In genomic region chrX:140520146-140521102, GRCm38 (mm10) we compare ENCODE assay signal across 8 mouse cellular contexts.
A peak's percentile ranks its signal among the peaks of the same experiment; 100 is the strongest.
DNase-seq lines count a peak whose midpoint lies in the region; ATAC-seq and TF ChIP-seq lines count a peak whose summit lies in the region.

No protein-coding gene starts in this region.

- TF ChIP-seq EP300 in liver, postnatal 0 days (IDR thresholded peaks at IDR 0.05; ENCODE audit: low read depth), result peak; percentile 57; the same call in 1 of the 2 replicates

- H3K9ac ChIP-seq in forebrain, embryonic 11.5 days (ENCODE audit: low read length), result no peak overlapping the region
- peak overlapping the region; percentile 57 for H3K9ac ChIP-seq in heart, embryonic 16.5 days (ENCODE audit: low read length)
- peak overlapping the region; percentile 30 for H3K9ac ChIP-seq in liver, postnatal 0 days (replicated peaks)
- no peak overlapping the region for H3K9ac ChIP-seq in neural tube, embryonic 13.5 days

- 25% methylated on average over 25 of the region's 25 CpGs for WGBS in forebrain, embryonic 11.5 days
- 21% methylated on average over 25 of the region's 25 CpGs for WGBS in heart, embryonic 16.5 days
- 24% methylated on average over 24 of the region's 25 CpGs for WGBS in liver, postnatal 0 days (ENCODE audit: insufficient replicate concordance)
- WGBS in neural tube, embryonic 13.5 days, result 26% methylated on average over 25 of the region's 25 CpGs

- H3K4me2 ChIP-seq in forebrain, embryonic 11.5 days (ENCODE audit: low read depth, low read length, severe bottlenecking), result peak overlapping the region; percentile 42
- peak overlapping the region; percentile 68 for H3K4me2 ChIP-seq in heart, embryonic 16.5 days (ENCODE audit: low read depth, low read length)
- peak overlapping the region; percentile 64 for H3K4me2 ChIP-seq in liver, postnatal 0 days (ENCODE audit: low read depth, low read length)
- peak overlapping the region; percentile 47 for H3K4me2 ChIP-seq in neural tube, embryonic 13.5 days

- peak; percentile 84 for DNase-seq in c-Kit-positive CD71-positive TER-119-negative erythroid progenitor cells, embryonic 14.5 days (ENCODE audit: low read depth)
- DNase-seq in forebrain, embryonic 11.5 days (ENCODE audit: low spot score), result peak; percentile 81
- DNase-seq in kidney, postnatal 36 days, result peak; percentile 96 to 98
- DNase-seq in liver, postnatal 0 days, result peak; percentile 90
- peak; percentile 39 for DNase-seq in telencephalon, adult 2 months (ENCODE audit: low read depth, low spot score)

- peak; percentile 98 for ATAC-seq in CD4-positive, CD25-positive, alpha-beta regulatory T cell, adult 4 months
- peak; percentile 94 for ATAC-seq in forebrain, embryonic 11.5 days (replicated peaks; ENCODE audit: low FRiP score)
- peak; percentile 99 for ATAC-seq in heart, embryonic 16.5 days (replicated peaks; ENCODE audit: extremely low read depth, insufficient read depth, low FRiP score)
- ATAC-seq in liver, postnatal 0 days, result peak; percentile 98
- peak; percentile 89 for ATAC-seq in neural tube, embryonic 13.5 days (ENCODE audit: low read depth)

- TF ChIP-seq CTCF in liver, postnatal 0 days (IDR thresholded peaks at IDR 0.05; ENCODE audit: low read depth), result no peak

- H3K36me3 ChIP-seq in forebrain, embryonic 11.5 days (ENCODE audit: control insufficient read depth, insufficient read depth, low read length), result no peaks in the 10 kb centered on the region
- H3K36me3 ChIP-seq in heart, embryonic 16.5 days (ENCODE audit: control insufficient read depth, insufficient read depth), result no peaks in the 10 kb centered on the region
- H3K36me3 ChIP-seq in liver, postnatal 0 days (replicated peaks; ENCODE audit: insufficient read depth, low read length), result no peaks in the 10 kb centered on the region
- no peaks in the 10 kb centered on the region for H3K36me3 ChIP-seq in neural tube, embryonic 13.5 days

- no peaks in the 10 kb centered on the region for H3K4me1 ChIP-seq in forebrain, embryonic 11.5 days (replicated peaks; ENCODE audit: control insufficient read depth, insufficient read depth, low read length)
- no peaks in the 10 kb centered on the region for H3K4me1 ChIP-seq in heart, embryonic 16.5 days (ENCODE audit: control insufficient read depth, insufficient read depth, low read length)
- H3K4me1 ChIP-seq in liver, postnatal 0 days (ENCODE audit: insufficient read depth), result peaks cover 6% of the 10 kb centered on the region
- H3K4me1 ChIP-seq in neural tube, embryonic 13.5 days (replicated peaks), result 0 out of 2 replicates have a peak, but pooled peaks cover 4% of the 10 kb centered on the region

- no peaks in the 10 kb centered on the region for H3K9me3 ChIP-seq in forebrain, embryonic 11.5 days (ENCODE audit: control insufficient read depth, low read length)
- no peaks in the 10 kb centered on the region for H3K9me3 ChIP-seq in heart, embryonic 16.5 days (replicated peaks; ENCODE audit: control insufficient read depth, low read length)
- H3K9me3 ChIP-seq in liver, postnatal 0 days (ENCODE audit: low read length), result no peaks in the 10 kb centered on the region
- no peaks in the 10 kb centered on the region for H3K9me3 ChIP-seq in neural tube, embryonic 13.5 days

- no peak overlapping the region for H3K4me3 ChIP-seq in forebrain, embryonic 11.5 days (ENCODE audit: low read depth, low read length)
- peak overlapping the region; percentile 41 for H3K4me3 ChIP-seq in heart, embryonic 16.5 days (ENCODE audit: low read length)
- peak overlapping the region; percentile 17; the same call in 1 of the 2 replicates for H3K4me3 ChIP-seq in liver, postnatal 0 days (ENCODE audit: low read depth, low read length)
- H3K4me3 ChIP-seq in neural tube, embryonic 13.5 days, result peak overlapping the region; percentile 13

- H3K27ac ChIP-seq in forebrain, embryonic 11.5 days (ENCODE audit: low read depth, low read length), result no peak overlapping the region
- peak overlapping the region; percentile 59 for H3K27ac ChIP-seq in heart, embryonic 16.5 days (ENCODE audit: low read length)
- H3K27ac ChIP-seq in liver, postnatal 0 days (ENCODE audit: low read depth), result peak overlapping the region; percentile 78
- no peak overlapping the region for H3K27ac ChIP-seq in neural tube, embryonic 13.5 days (replicated peaks)

- peaks cover 13% of the 10 kb centered on the region for H3K27me3 ChIP-seq in forebrain, embryonic 11.5 days (ENCODE audit: control insufficient read depth, insufficient read depth, low read length)
- no peaks in the 10 kb centered on the region for H3K27me3 ChIP-seq in heart, embryonic 16.5 days (ENCODE audit: control insufficient read depth, insufficient read depth, low read length)
- peaks cover 7% of the 10 kb centered on the region; the same call in 1 of the 2 replicates for H3K27me3 ChIP-seq in liver, postnatal 0 days (ENCODE audit: insufficient read depth, low read length)
- H3K27me3 ChIP-seq in neural tube, embryonic 13.5 days, result peaks cover 64% of the 10 kb centered on the region

Comparison
In these comparisons a context has a peak if more than half of its experiments do, and no peak if none do; other contexts are left out.
1. DNase-seq: peak in every context shown above with its lines; median percentile 97 in kidney, postnatal 36 days; 90 in liver, postnatal 0 days; 84 in c-Kit-positive CD71-positive TER-119-negative erythroid progenitor cells, embryonic 14.5 days; 81 in forebrain, embryonic 11.5 days; 39 in telencephalon, adult 2 months.
2. H3K27ac ChIP-seq: peak in heart, embryonic 16.5 days (single experiment) and liver, postnatal 0 days (single experiment); none in forebrain, embryonic 11.5 days (single experiment) and neural tube, embryonic 13.5 days (single experiment).
3. H3K9ac ChIP-seq: peak in heart, embryonic 16.5 days (single experiment) and liver, postnatal 0 days (single experiment); none in forebrain, embryonic 11.5 days (single experiment) and neural tube, embryonic 13.5 days (single experiment).
4. Peak in every context shown above with its lines, with median percentiles within 50 percentile points of each other: ATAC-seq and H3K4me2 ChIP-seq.